Mouse (Mus musculus): ENCODE data around the gene Khk. TPM values are rescaled to one million over a fixed set of nuclear protein-coding genes. Genes with fewer than 3 reads are reported as not detected.

The Khk gene
- polyA plus RNA-seq, 1 experiment from 2014 or later = 5.6 TPM

GRCm38 (mm10) chr5:30960814-30961213, 39.6 kb downstream of the Khk start:
- Histone ChIP-seq H3K4me2 (replicated peaks) (peak overlapping the region; percentile 92), H3K9ac (replicated peaks) (no peak overlapping the region), H3K4me1 (peaks cover 22% of the 10 kb centered on the region), H3K27ac (replicated peaks) (0 out of 2 replicates have a peak overlapping the region, but pooled peaks have one; percentile 82), H3K36me3 (peaks cover 19% of the 10 kb centered on the region), H3K9me3 (no peaks in the 10 kb centered on the region), H3K4me3 (peak overlapping the region; percentile 79; the same call in 1 of the 2 replicates), H3K27me3 (peaks cover 13% of the 10 kb centered on the region)
- ATAC-seq (ENCODE audit: low FRiP score, low read depth) = no peak
- WGBS = 89% methylated on average over 2 of the region's 2 CpGs

GRCm38 (mm10) chr5:30961545-30962505, 40.6 kb downstream of the Khk start:
- 85% methylated on average over 10 of the region's 10 CpGs for WGBS
- peaks cover 22% of the 10 kb centered on the region for H3K4me1 ChIP-seq
- H3K4me2 ChIP-seq (replicated peaks) = no peak overlapping the region
- H3K9me3 ChIP-seq = no peaks in the 10 kb centered on the region
- H3K4me3 ChIP-seq = no peak overlapping the region
- no peak overlapping the region for H3K27ac ChIP-seq (replicated peaks)
- H3K9ac ChIP-seq (replicated peaks) = no peak overlapping the region
- peaks cover 15% of the 10 kb centered on the region for H3K36me3 ChIP-seq
- peaks cover 18% of the 10 kb centered on the region for H3K27me3 ChIP-seq
- ATAC-seq (ENCODE audit: low FRiP score, low read depth) = no peak

DNA sequence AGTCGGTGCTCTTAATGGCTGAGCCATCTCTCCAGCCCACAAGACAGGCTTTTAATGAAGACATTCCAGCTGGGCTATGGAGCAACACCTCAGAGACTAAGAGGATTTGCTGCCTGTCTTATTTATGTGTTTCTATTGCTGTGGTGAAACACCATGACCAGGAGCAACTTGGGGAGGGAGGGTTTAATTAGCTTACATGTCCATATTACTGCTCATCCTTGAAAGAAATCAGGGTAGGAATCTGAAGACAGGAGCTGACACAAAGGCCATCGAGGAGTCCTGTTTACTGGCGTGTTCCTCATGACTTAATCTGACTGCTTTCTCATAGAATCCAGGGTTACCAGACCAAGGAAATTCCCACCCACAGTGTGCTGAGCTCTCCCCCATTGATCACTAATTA, 42.7 kb downstream of the Khk start:
- no peaks in the 10 kb centered on the region for H3K9me3 ChIP-seq
- no peak overlapping the region for H3K27ac ChIP-seq (replicated peaks)
- H3K4me2 ChIP-seq (replicated peaks) = no peak overlapping the region
- peaks cover 6% of the 10 kb centered on the region for H3K4me1 ChIP-seq
- no peak overlapping the region for H3K4me3 ChIP-seq
- H3K36me3 ChIP-seq = no peaks in the 10 kb centered on the region
- no peak overlapping the region for H3K9ac ChIP-seq (replicated peaks)
- H3K27me3 ChIP-seq = peaks cover 28% of the 10 kb centered on the region
- WGBS = 45% methylated on average over 3 of the region's 3 CpGs
- no peak for ATAC-seq (ENCODE audit: low FRiP score, low read depth)

DNA sequence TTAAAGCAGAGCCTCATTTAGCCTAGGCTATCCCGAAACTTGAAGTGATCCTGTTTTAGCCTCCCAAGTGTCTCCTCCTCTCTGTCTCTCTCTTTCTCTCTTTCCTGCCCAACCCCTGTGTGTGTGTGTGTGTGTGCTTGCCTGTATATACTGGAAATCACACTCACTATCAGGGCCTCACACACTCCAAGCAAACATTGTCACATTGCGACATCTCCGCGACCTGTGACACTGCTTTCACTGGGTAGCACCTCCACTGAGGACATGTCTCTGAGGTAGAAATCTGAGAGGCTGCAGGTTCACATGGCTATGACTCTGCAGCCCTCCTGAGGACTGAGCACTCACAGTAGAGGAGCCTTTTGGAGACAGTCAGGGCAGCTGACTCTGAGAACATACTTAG, 45.0 kb downstream of the Khk start:
- Histone ChIP-seq H3K4me1 (no peaks in the 10 kb centered on the region), H3K9me3 (no peaks in the 10 kb centered on the region), H3K27ac (replicated peaks) (no peak overlapping the region), H3K9ac (replicated peaks) (no peak overlapping the region), H3K4me2 (replicated peaks) (no peak overlapping the region), H3K27me3 (peaks cover 39% of the 10 kb centered on the region), H3K4me3 (no peak overlapping the region), H3K36me3 (no peaks in the 10 kb centered on the region)
- WGBS = 91% methylated on average over 4 of the region's 4 CpGs
- ATAC-seq (ENCODE audit: low FRiP score, low read depth) = no peak

DNA sequence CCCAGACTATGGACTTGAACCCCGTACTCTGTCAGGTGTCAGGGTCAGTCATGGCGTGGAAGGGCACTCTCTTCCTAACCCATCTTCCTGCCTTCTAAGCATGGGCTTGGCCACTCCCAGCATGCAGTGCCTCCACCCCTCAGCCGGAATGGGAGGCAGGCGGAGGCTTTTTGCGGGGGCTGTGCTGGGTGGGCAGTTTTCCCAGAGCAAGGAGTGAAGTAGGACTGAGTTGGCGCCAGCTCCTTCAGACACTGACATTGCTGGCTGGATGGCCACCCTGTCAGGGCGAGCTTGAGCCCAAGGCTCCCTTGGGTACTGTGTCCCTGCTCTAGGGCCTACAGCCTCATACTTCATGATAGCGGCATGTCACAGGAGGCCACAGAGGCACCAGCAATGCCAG, 47.2 kb downstream of the Khk start, which contains the start of gene Tcf23:
Gene Tcf23, plus strand, starts transcription at position 247 of the 400 bp plus-strand sequence.
- H3K4me3 ChIP-seq = no peak within 1 kb of the TSS
- peaks cover 37% of the 10 kb centered on the region for H3K27me3 ChIP-seq
- H3K4me1 ChIP-seq = no peaks in the 10 kb centered on the region
- WGBS = 73% methylated on average over 8 of the region's 8 CpGs
- no peak within 1 kb of the TSS for H3K27ac ChIP-seq (replicated peaks)
- no peak for ATAC-seq (ENCODE audit: low FRiP score, low read depth)
- no peak within 1 kb of the TSS for H3K9ac ChIP-seq (replicated peaks)
- H3K36me3 ChIP-seq = no peaks in the 10 kb centered on the region
- no peaks in the 10 kb centered on the region for H3K9me3 ChIP-seq
- H3K4me2 ChIP-seq (replicated peaks) = no peak within 1 kb of the TSS

DNA sequence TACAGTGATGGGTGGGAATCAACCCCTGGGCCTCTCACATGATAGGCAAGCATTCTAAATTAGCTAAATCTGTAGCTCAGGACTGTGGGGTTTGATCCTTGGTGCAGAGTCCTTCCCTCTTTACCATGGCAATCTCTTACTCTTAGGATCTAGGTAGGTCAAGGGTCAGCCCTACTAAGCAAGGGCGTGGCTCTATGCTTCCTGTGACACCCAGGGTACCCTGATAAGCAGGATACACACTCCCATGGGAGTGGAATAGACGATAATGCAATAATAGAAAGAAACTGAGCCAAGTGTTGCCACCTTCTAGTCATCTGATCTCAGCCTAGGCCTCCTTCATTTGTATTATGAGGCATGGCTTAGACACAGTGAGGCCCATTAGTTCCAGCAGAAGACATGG, 48.2 kb downstream of the Khk start:
- Histone ChIP-seq H3K9ac (replicated peaks) (no peak overlapping the region), H3K9me3 (no peaks in the 10 kb centered on the region), H3K4me3 (no peak overlapping the region), H3K27ac (replicated peaks) (no peak overlapping the region), H3K4me2 (replicated peaks) (no peak overlapping the region), H3K4me1 (no peaks in the 10 kb centered on the region), H3K27me3 (peaks cover 32% of the 10 kb centered on the region), H3K36me3 (no peaks in the 10 kb centered on the region)
- ATAC-seq (ENCODE audit: low FRiP score, low read depth) = no peak
- 82% methylated on average over 2 of the region's 2 CpGs for WGBS

GRCm38 (mm10) chr5:30974870-30975656, 53.8 kb downstream of the Khk start:
- Histone ChIP-seq H3K36me3 (no peaks in the 10 kb centered on the region), H3K4me1 (no peaks in the 10 kb centered on the region), H3K4me3 (no peak overlapping the region), H3K4me2 (replicated peaks) (no peak overlapping the region), H3K27me3 (peaks cover 9% of the 10 kb centered on the region), H3K9me3 (no peaks in the 10 kb centered on the region), H3K9ac (replicated peaks) (no peak overlapping the region), H3K27ac (replicated peaks) (no peak overlapping the region)
- WGBS = 79% methylated on average over 9 of the region's 9 CpGs
- no peak for ATAC-seq (ENCODE audit: low FRiP score, low read depth)

Other genes starting within 250 kb of the Khk start
- 136 and 153 TPM in 2 replicates for gene Dpysl5, start 209.9 kb upstream of the Khk start, polyA plus RNA-seq (2016; fragmentation: Nextera tagmentation; extraction: Ambion mirVana)
- gene Mapre3, start 106.8 kb upstream of the Khk start, polyA plus RNA-seq (2016; fragmentation: Nextera tagmentation; extraction: Ambion mirVana) = 69.3 and 77.7 TPM in 2 replicates
- 58.4 and 65.5 TPM in 2 replicates for gene Tmem214, start 53.4 kb upstream of the Khk start, polyA plus RNA-seq (2016; fragmentation: Nextera tagmentation; extraction: Ambion mirVana)
- gene Agbl5, start 32.7 kb upstream of the Khk start, polyA plus RNA-seq (2016; fragmentation: Nextera tagmentation; extraction: Ambion mirVana) = 30.6 and 32.1 TPM in 2 replicates
- gene Ost4, start 13.6 kb upstream of the Khk start, polyA plus RNA-seq (2016; fragmentation: Nextera tagmentation; extraction: Ambion mirVana) = 298 and 304 TPM in 2 replicates
- gene Emilin1, start 8.0 kb upstream of the Khk start, polyA plus RNA-seq (2016; fragmentation: Nextera tagmentation; extraction: Ambion mirVana) = 49.8 and 79.9 TPM in 2 replicates
- gene Cgref1, start 24.2 kb downstream of the Khk start, polyA plus RNA-seq (2016; fragmentation: Nextera tagmentation; extraction: Ambion mirVana) = 7.8 and 9.0 TPM in 2 replicates
- gene Preb, start 38.9 kb downstream of the Khk start, polyA plus RNA-seq (2016; fragmentation: Nextera tagmentation; extraction: Ambion mirVana) = 121 and 131 TPM in 2 replicates
- gene Tcf23, start 47.2 kb downstream of the Khk start, polyA plus RNA-seq (2016; fragmentation: Nextera tagmentation; extraction: Ambion mirVana) = not detected in 2 replicates
- 117 and 120 TPM in 2 replicates for gene Atraid, start 126.9 kb downstream of the Khk start, polyA plus RNA-seq (2016; fragmentation: Nextera tagmentation; extraction: Ambion mirVana)
- gene Slc5a6, start 127.5 kb downstream of the Khk start, polyA plus RNA-seq (2016; fragmentation: Nextera tagmentation; extraction: Ambion mirVana) = 11.7 and 12.9 TPM in 2 replicates
- 39.2 and 39.7 TPM in 2 replicates for gene Cad, start 133.3 kb downstream of the Khk start, polyA plus RNA-seq (2016; fragmentation: Nextera tagmentation; extraction: Ambion mirVana)
- gene Dnajc5g, start 184.9 kb downstream of the Khk start, polyA plus RNA-seq (2016; fragmentation: Nextera tagmentation; extraction: Ambion mirVana) = not detected in 2 replicates
- 10.7 and 11.2 TPM in 2 replicates for gene Slc30a3, start 186.8 kb downstream of the Khk start, polyA plus RNA-seq (2016; fragmentation: Nextera tagmentation; extraction: Ambion mirVana)
- gene Trim54, start 195.3 kb downstream of the Khk start, polyA plus RNA-seq (2016; fragmentation: Nextera tagmentation; extraction: Ambion mirVana) = not detected in 2 replicates
- gene Ucn, start 217.4 kb downstream of the Khk start, polyA plus RNA-seq (2016; fragmentation: Nextera tagmentation; extraction: Ambion mirVana) = not detected in 2 replicates
- gene Mpv17, start 232.8 kb downstream of the Khk start, polyA plus RNA-seq (2016; fragmentation: Nextera tagmentation; extraction: Ambion mirVana) = 53.1 and 56.8 TPM in 2 replicates

All from midbrain, embryonic 12.5 days (tissue).